Mouse (Mus musculus) myocyte (in vitro differentiated cells): Measurements from ENCODE around the gene Mmp3. TPM values are rescaled to one million over a fixed set of nuclear protein-coding genes. Genes with fewer than 3 reads are reported as not detected.

Source experiments
- H3K27me3 ChIP-seq: one replicate; pipeline ENCODE4 v1.6.1; 2011; ENCODE audit not compliant: control insufficient read depth, insufficient read depth, insufficient read length
- H3K36me3 ChIP-seq: one replicate; pipeline ENCODE4 v1.6.1; 2011; ENCODE audit not compliant: control insufficient read depth, insufficient read depth
- H3K4me2 ChIP-seq: one replicate; pipeline ENCODE4 v1.6.1; 2011; ENCODE audit warnings: low read depth, control low read depth
- H3K4me3 ChIP-seq: one replicate; pipeline ENCODE4 v1.5.1; 2011; ENCODE audit warnings: mild to moderate bottlenecking, control low read depth, moderate library complexity
- H3K79me2 ChIP-seq: one replicate; pipeline ENCODE4 v1.6.1; 2011; ENCODE audit not compliant: control insufficient read depth, insufficient read depth
- H3ac ChIP-seq: one replicate; pipeline ENCODE4 v1.6.1; 2011; ENCODE audit not compliant: control insufficient read depth, insufficient read length
- CEBPB ChIP-seq: IDR thresholded peaks from 2 replicates; pipeline ENCODE4 v1.6.1; 2011; ENCODE audit warnings: mild to moderate bottlenecking, moderate library complexity; ENCODE audit not compliant: poor library complexity, insufficient read depth, severe bottlenecking
- E2F4 ChIP-seq: IDR thresholded peaks from one replicate; pipeline ENCODE4 v1.6.1; 2011; ENCODE audit warnings: mild to moderate bottlenecking, control low read depth, moderate library complexity; ENCODE audit not compliant: insufficient read depth
- MAX ChIP-seq: IDR thresholded peaks from one replicate; pipeline ENCODE4 v1.6.1; 2011; ENCODE audit warnings: low read depth, mild to moderate bottlenecking, control low read depth
- MYOD1 ChIP-seq, 3 experiments: IDR thresholded peaks; one replicate each; pipeline ENCODE4 v1.6.1; 2011; ENCODE audit warnings: control low read depth in 2 of 3, low read depth in 2 of 3, mild to moderate bottlenecking in 2 of 3, moderate library complexity in 1 of 3; ENCODE audit not compliant: insufficient read length in 2 of 3, control insufficient read depth in 1 of 3
- MYOG ChIP-seq, 3 experiments: IDR thresholded peaks; one replicate each; pipeline ENCODE4 v1.6.1; 2011; ENCODE audit warnings: control low read depth in 2 of 3, low read depth in 2 of 3, mild to moderate bottlenecking in 2 of 3; ENCODE audit not compliant: insufficient read length in 2 of 3, control insufficient read depth in 1 of 3, insufficient read depth in 1 of 3
- POLR2A ChIP-seq: IDR thresholded peaks from one replicate; pipeline ENCODE4 v1.6.1; 2011; ENCODE audit warnings: low read depth, mild to moderate bottlenecking, control low read depth, moderate library complexity; ENCODE audit not compliant: insufficient read length
- POLR2AphosphoS2 ChIP-seq: IDR thresholded peaks from one replicate; pipeline ENCODE4 v1.6.1; 2011; ENCODE audit warnings: low read depth, control low read depth; ENCODE audit not compliant: insufficient read length
- REST ChIP-seq: IDR thresholded peaks from one replicate; pipeline ENCODE4 v1.6.1; 2011; ENCODE audit warnings: mild to moderate bottlenecking, control low read depth, moderate library complexity; ENCODE audit not compliant: insufficient read depth, insufficient read length
- SRF ChIP-seq: IDR thresholded peaks from one replicate; pipeline ENCODE4 v1.6.1; 2011; ENCODE audit warnings: low read depth; ENCODE audit not compliant: control insufficient read depth, insufficient read length
- TCF12 ChIP-seq: IDR thresholded peaks from one replicate; pipeline ENCODE4 v1.6.1; 2011; ENCODE audit warnings: mild to moderate bottlenecking, control low read depth; ENCODE audit not compliant: poor library complexity, insufficient read depth, severe bottlenecking
- TCF3 ChIP-seq: IDR thresholded peaks from one replicate; pipeline ENCODE4 v1.6.1; 2011; ENCODE audit warnings: low read depth, control low read depth; ENCODE audit not compliant: insufficient read length
- USF1 ChIP-seq: IDR thresholded peaks from one replicate; pipeline ENCODE4 v1.6.1; 2011; ENCODE audit warnings: low read depth, mild to moderate bottlenecking, control low read depth, moderate library complexity
- polyA plus RNA-seq: library from polyadenylated mRNA; unstranded; fragments of >200 nt; fragmentation: generic; extraction: Trizol; gene quantifications from one replicate; pipeline ENCODE4 v1.2.1, GENCODE M21; 2012; ENCODE audit warnings: missing spikeins

Gene Mmp3
- polyA plus RNA-seq, 1 experiment, result 0.04 TPM

GRCm38 (mm10) chr9:7502051-7502450, 56.4 kb downstream of the Mmp3 start, which contains the start of gene Mmp10:
Gene Mmp10, plus strand, starts transcription at chr9:7502352.
- TF ChIP-seq USF1 (no peak), MYOD1 (IDR thresholded peaks at IDR 0.05; ENCODE audit: control insufficient read depth in 1 of 3, insufficient read length in 2 of 3, low read depth in 2 of 3) (no peak), SRF (no peak), MYOG (IDR thresholded peaks at IDR 0.05; ENCODE audit: control insufficient read depth in 1 of 3, insufficient read depth in 1 of 3, insufficient read length in 2 of 3, low read depth in 2 of 3) (no peak), TCF12 (no peak), CEBPB (no peak), POLR2A (no peak), E2F4 (no peak), TCF3 (no peak), MAX (no peak), POLR2AphosphoS2 (no peak), REST (no peak)
- H3K4me2 ChIP-seq, result no peak within 1 kb of the TSS
- H3K79me2 ChIP-seq, result no peaks in the 10 kb centered on the region
- no peaks in the 10 kb centered on the region for H3K27me3 ChIP-seq
- no peak within 1 kb of the TSS for H3ac ChIP-seq
- no peak within 1 kb of the TSS for H3K4me3 ChIP-seq
- H3K36me3 ChIP-seq, result no peaks in the 10 kb centered on the region

Other genes with a start within 250 kb of the Mmp3 start
- 0.05 TPM for gene Mmp13, start 173.3 kb upstream of the Mmp3 start, polyA plus RNA-seq
- gene Mmp12, start 101.4 kb upstream of the Mmp3 start, polyA plus RNA-seq, result not detected
- not detected for gene Mmp1b, start 57.8 kb upstream of the Mmp3 start, polyA plus RNA-seq
- gene Mmp10, start 56.5 kb downstream of the Mmp3 start, polyA plus RNA-seq, result 0.05 TPM
- gene Mmp8, start 112.6 kb downstream of the Mmp3 start, polyA plus RNA-seq, result not detected
- not detected for gene Mmp27, start 125.6 kb downstream of the Mmp3 start, polyA plus RNA-seq
- gene Mmp20, start 182.4 kb downstream of the Mmp3 start, polyA plus RNA-seq, result not detected
- gene Mmp7, start 246.3 kb downstream of the Mmp3 start, polyA plus RNA-seq, result not detected